Mouse (Mus musculus): ENCODE measurements around the gene Vmn1r183.
"Not testable (repeated sequence)": the region's sequence is repeated elsewhere in the genome, so short reads cannot be mapped to it uniquely, and the experiment has no call there.

Vmn1r183 gene

DNA sequence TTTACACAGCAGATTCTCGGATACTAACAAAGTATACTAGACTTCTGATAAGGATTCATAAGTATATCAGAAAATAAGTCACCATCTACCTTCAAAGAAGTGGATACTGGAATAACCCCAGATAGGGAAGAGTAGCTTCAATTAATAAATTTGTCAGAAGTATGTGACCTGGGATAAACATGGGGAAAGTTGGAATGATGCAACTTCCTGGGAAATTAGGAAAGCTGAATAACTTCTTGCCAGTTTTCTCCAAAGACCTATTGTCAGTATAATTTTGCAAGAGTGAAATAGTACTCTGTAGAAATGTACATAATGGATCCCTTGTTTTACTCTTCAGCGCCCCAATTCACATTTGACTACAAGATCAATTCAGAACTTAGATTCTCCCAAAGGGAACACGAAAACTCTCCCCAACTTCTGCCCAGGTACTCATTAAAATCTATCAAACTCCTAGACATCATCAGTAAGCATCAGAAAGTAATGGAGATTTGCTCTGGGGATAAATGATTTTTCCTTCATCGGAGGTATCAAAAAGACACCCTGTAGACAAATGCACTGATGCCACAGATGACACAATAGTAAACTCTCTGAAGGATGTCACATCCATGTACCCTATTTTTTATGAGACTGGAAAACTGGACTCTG is at the start of gene Vmn1r183:
Vmn1r183 (plus strand) TSS at position 595 of the 645 bp plus-strand sequence.
- no peak for DNase-seq

DNA sequence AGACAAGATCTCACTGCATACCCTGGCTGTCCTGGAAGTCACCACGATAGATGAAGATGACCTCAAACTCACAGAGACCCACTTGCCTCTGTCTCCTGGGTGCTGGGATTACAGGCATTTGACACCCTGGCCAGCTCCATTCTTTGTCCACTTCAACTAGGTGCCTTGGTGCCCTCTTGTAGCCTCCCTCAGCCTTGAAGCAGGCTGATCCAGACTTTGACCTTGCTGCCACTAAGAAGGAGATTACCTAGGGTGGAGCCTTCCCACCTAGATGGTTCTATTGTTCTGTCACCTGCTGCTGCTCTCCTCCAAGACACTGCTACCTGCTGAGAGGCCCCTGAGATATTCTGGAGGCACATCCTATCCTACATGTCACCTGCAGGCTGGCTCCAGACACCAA is 21.4 kb downstream of the Vmn1r183 start:
- DNase-seq, result not testable (repeated sequence)

DNA sequence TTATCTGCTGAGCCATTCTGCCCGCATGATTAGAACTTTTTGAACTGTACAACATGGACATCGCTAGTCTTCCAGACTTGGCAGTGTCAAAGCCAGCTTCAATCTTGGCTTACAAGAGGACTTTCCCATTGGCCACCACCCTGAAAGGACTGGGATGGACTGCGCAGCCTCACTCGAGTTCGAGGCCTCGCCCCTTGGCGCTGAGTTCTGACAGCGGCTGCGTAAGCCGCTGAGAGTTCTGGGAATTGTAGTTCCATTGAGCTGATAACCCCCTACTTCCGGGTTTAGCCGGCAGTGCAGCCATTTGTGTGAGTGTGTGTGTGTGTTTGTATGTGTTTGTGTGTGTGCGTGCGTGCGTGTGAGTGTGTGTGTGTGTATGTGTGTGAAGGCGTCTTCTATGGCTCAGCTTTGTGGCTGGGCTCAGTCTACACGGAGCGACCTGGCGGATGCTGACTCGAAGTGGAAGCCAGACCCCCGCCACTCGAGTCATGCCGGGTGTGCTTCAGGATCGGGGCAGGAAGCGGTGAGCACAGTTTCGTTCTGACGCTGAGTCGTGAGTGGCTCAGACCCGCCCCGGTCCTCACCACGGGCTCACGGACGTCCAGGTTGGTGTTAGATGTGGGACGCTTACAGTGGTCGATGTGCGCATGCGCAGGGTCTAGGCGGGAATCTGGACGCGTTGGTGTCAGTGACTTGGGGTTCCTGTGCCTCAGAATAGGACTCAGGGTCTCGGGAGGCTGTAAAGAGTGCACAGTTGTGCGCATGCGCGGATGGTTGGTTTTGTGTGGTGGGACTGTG is 28.8 kb downstream of the Vmn1r183 start, which contains the start of gene Zfp180:
Zfp180 (plus strand) TSS at position 291 of the 798 bp plus-strand sequence.
- peak; percentile 89 for DNase-seq

DNA sequence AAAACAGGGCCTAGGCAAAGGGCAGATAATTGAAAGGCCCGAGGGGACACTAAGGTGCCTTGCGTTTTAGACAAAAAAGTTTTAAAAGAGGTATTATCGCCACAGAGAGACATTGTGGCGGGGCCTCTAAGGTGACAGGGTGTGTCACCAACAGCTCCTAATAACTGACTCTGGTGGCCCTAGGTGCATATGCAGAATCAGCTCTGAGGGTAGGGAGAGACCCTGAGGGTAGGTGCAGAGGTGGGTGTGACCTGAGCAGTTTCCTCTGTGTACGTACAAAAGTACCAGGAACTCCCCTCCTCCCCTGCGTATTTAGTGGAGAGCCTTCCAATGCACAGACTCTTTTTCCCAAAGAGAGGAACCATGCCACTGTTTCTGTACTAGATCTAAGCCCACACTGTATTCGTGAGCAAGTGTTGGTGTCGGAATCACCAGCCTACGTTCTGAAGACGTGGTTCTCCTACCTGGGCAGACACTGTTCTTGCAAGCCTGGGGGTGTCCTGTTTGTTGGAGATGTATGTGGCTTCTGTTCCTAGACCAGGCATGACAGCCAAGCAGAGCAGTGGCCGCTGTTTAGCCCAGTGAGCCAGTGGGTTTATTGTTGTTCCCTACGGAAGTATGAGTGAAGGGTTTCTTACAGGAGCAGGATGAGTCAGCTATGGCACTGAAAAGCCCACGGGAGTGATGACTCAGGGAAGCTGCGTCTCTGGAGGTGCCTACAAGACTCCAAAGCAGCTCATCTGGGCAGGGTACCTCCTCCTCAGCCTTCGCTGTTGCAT is 29.6 kb downstream of the Vmn1r183 start:
- DNase-seq, result no peak

DNA sequence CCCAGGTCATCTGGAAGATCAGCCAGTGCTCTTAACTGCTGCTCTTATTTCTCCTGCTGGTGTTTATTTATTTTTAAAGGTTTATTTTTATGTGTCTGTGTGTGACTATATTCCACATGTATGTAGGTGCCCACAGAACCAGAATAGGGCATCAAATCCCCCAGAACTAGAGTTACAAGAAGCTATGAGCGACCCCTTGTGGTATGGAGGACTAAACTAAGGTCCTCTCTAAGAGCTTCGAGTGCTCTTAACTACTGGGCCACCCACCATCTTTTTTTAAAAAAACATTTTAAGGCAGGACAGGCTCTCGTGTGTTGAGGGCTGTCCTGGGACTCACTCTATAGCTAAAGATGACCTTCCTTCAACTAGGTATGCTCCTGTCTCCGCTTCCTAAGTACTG is 33.8 kb downstream of the Vmn1r183 start:
- DNase-seq, result no peak

DNA sequence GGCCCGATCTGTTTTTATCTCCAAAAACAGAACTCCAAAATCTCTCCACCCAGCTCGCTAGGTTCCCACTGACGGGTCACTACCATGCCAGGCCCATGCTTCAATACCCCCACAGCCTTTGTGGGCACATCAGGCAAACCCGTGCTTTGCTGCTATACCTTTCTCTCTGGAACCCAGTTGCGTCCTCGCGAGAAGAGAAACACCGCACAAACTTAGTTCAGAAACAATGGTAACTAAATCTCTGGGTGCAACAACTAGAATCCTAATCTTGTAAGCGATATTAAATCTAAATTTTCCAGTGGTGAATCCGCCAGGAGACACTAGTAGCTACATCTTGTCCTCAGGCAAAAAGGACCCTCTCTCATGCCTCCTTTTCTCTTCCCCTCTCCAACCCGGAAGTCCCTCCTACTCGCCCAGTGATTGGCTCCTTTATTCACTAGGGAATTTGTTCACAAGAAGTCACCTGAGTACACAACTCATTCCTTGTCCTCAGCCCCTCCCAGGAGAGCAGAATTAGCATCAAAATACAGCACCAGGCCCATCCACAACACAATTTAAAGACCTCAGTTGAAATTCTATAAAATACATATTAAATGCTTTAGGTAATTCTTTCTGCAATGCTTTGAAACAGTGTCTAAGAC is 34.6 kb downstream of the Vmn1r183 start:
- DNase-seq, result no peak

DNA sequence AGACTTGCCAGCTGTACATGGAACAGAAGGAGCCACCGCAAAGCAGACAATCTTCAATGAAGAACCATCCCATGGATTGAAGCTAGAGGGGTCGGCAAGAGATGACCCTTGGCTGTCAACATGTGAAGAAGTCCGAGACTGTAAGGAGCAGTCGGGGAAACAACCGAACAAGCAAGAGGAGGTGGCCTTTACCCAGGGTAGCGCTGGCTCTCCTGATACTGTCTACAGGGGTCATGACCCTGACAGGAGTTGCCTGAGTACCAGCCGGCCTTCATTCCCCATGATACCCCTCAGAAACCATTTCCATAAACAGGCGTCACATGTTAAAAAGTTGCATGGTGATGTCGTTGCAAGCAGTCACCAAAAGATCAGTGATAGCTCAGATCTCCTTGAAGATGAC is 51.3 kb downstream of the Vmn1r183 start:
- no peak for DNase-seq

DNA sequence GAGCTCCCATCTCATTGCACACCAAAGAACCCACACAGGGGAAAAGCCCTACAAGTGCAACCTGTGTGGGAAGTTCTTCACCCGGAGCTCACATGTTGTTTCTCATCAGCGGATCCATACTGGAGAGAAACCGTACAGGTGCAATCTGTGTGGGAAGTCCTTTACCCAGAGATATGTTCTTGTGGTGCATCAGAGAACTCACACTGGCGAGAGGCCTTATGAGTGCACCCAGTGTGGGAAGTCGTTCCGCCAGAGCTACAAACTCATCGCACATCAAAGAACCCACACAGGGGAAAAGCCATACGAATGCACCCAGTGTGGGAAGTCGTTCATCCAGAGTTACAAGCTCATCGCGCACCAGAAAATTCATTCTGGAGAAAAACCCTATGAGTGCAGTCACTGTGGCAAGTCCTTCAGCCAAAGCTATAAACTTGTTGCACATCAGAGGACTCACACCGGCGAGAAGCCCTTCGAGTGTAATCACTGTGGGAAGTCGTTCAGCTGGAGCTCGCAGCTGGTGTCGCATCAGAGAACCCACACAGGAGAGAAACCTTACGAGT is 52.2 kb downstream of the Vmn1r183 start:
- no peak for DNase-seq

DNA sequence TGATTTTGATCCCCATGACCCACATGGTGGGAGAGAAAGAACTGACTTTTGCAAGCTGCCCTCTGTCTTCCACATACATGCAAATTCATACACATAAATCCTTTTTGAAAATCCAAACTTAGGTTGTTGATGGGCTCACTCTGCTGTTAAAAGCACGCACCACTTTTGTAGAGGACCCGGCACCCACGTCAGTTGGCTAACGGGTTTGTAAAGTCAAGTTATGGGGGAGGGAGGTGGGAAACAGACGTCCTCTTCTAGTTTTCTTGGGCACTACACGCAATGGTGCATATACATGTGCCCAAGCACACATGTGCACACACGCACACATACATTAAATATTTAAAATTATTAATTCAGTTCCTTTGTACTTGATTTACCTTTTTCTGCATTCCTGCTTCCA is 57.8 kb downstream of the Vmn1r183 start:
- no peak for DNase-seq

DNA sequence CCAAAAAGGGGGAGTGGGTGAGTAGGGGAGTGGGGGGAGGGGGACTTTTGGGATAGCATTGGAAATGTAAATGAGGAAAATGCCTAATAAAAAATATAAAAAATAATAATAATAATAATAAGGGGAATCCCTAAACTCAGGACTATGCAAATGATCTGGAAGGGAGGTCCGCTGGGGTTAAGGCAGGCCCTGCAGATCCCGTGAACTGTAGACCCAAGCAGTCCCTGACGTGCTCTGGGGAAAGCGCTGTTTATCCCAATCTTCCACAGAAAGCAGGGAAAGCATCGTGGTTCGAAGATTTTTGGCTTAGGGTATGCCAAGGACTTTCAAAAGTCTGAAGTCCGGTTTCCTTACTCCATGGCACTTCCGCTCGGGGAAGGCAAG is 58.7 kb downstream of the Vmn1r183 start:
- DNase-seq, result no peak

DNA sequence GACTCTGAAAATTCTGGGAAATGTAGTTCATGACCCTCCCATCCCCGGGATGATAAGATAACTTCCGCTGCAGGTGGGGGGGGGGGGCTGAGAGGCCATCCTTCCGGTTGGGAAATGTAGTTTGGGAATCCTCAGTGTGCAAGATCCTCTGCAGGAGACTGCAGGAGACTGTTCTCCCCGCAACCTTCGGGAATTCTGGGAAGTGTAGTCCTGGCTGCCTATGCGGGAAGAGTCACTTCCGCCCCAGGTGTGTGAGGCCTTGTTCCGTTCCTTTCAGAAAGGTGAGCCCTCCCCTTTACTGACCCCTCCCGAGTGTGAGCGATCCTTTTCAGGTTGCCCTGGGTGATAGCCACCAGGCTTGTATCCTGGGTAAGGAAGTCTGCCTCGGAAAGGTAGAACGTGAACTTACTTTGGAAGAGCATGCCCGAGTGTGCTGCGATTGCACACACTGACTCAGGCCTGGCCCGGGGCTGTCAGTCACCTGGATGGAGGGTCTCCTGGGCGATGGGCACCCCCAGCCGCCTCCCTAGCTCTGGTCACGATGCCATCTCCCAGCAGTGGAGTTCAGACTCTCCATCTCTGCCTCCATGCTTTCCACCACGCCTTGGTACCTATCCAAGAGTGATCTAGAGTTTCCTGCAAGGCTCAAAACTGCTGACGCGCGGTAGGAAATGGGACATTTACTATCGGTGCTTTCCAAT is 59.3 kb downstream of the Vmn1r183 start, which contains the start of gene Zfp112:
Zfp112 (plus strand) TSS at position 159 of the 701 bp plus-strand sequence.
- DNase-seq, result peak; percentile 67

DNA sequence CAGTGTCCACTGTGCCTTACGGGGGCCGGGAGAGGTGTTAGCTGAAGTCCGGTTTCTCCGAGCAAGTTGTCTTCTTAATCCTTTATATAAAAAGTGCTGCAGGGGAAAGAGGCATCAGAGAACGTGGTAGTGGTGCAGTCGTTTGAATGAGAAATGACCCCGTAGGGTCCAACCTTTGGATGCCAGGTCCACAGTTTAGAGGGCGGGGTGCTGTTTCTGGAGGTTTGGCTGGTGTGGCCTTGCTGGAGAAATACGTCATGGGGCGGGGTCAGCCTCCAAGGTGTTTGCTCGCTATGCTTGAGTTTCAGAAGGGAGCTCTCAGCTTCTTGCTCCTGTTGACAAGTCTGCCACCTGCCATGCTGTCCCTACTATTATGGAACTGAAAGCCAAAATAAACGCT is 59.9 kb downstream of the Vmn1r183 start:
- peak; percentile 19 for DNase-seq

All from right cerebral cortex, postnatal 4 days (tissue).